Mouse (Mus musculus) midbrain, embryonic 14.5 days (tissue): Measurements from ENCODE around the gene Ppara. TPM values are rescaled to one million over a fixed set of nuclear protein-coding genes. Genes with fewer than 3 reads are reported as not detected.

Experiments used
- ATAC-seq: fragments of 200-750 bp; cut with Nextera tagmentation; 2 replicates; pipeline ENCODE4 v1.8.0; 2017; ENCODE audit warnings: moderate number of reproducible peaks, moderate library complexity; ENCODE audit not compliant: low FRiP score, low TSS enrichment
- DNase-seq: peaks from one replicate; pipeline ENCODE4 v3.0.0-alpha.2; 2015
- H3K27ac ChIP-seq: fragments of 300-500 bp; sonication (generic); replicated peaks from 2 replicates; pipeline ENCODE4 v1.5.1; 2014; ENCODE audit warnings: mild to moderate bottlenecking, low read depth, low read length, moderate library complexity
- H3K27me3 ChIP-seq: fragments of 300-500 bp; sonication (generic); 2 replicates; pipeline ENCODE4 v1.6.1; 2014; ENCODE audit warnings: low read length, control low read depth, mixed read lengths; ENCODE audit not compliant: control insufficient read depth, insufficient read depth
- H3K36me3 ChIP-seq: fragments of 300-500 bp; sonication (generic); 2 replicates; pipeline ENCODE4 v1.6.1; 2014; ENCODE audit warnings: low read length, control low read depth; ENCODE audit not compliant: control insufficient read depth, insufficient read depth
- H3K4me1 ChIP-seq: fragments of 300-500 bp; sonication (generic); 2 replicates; pipeline ENCODE4 v1.6.1; 2014; ENCODE audit warnings: mild to moderate bottlenecking, antibody characterized with exemption, low read length, control low read depth; ENCODE audit not compliant: control insufficient read depth, insufficient read depth
- H3K4me2 ChIP-seq: fragments of 300-500 bp; sonication (generic); 2 replicates; pipeline ENCODE4 v1.6.1; 2014; ENCODE audit warnings: mild to moderate bottlenecking, low read length, moderate library complexity
- H3K4me3 ChIP-seq: fragments of 300-500 bp; sonication (generic); replicated peaks from 2 replicates; pipeline ENCODE4 v1.5.1; 2014; ENCODE audit warnings: low read depth, low read length
- H3K9ac ChIP-seq: fragments of 300-500 bp; sonication (generic); replicated peaks from 2 replicates; pipeline ENCODE4 v1.6.1; 2014; ENCODE audit warnings: mild to moderate bottlenecking, low read length, moderate library complexity
- H3K9me3 ChIP-seq: fragments of 300-500 bp; sonication (generic); 2 replicates; pipeline ENCODE4 v1.6.1; 2016; ENCODE audit warnings: low read length, control low read depth, mixed read lengths; ENCODE audit not compliant: control insufficient read depth
- WGBS: fragments of 180-500 bp; shearing (Covaris S2); extraction: QIAGEN DNeasy Blood & Tissue Kit; methylation state at CpG from one replicate; pipeline ENCODE4 v1.1.7; 2014; 5-methylcytosine and 5-hydroxymethylcytosine counted together
- polyA plus RNA-seq: library from polyadenylated mRNA; unstranded; fragments of >200 nt; fragmentation: Nextera tagmentation; extraction: Ambion mirVana; gene quantifications from 2 replicates; pipeline ENCODE4 v1.2.1, GENCODE M21; 2014

The Ppara gene
- polyA plus RNA-seq, 1 experiment from 2014 or later: 0.89 TPM

GRCm38 (mm10) chr15:85736506-85736905, 1.7 kb downstream of the Ppara start:
- ATAC-seq (no peak), DNase-seq (no peak)
- Histone ChIP-seq H3K36me3 (no peaks in the 10 kb centered on the region), H3K9ac (no peak overlapping the region), H3K4me2 (no peak overlapping the region), H3K4me3 (no peak overlapping the region), H3K27ac (no peak overlapping the region), H3K27me3 (peaks cover 59% of the 10 kb centered on the region), H3K9me3 (no peaks in the 10 kb centered on the region), H3K4me1 (peaks cover 6% of the 10 kb centered on the region; the same call in 1 of the 2 replicates)
- WGBS: 50% methylated on average over 10 of the region's 10 CpGs

GRCm38 (mm10) chr15:85738416-85738815, 3.6 kb downstream of the Ppara start:
- Histone ChIP-seq H3K4me1 (peaks cover 6% of the 10 kb centered on the region; the same call in 1 of the 2 replicates), H3K36me3 (no peaks in the 10 kb centered on the region), H3K4me3 (no peak overlapping the region), H3K9me3 (no peaks in the 10 kb centered on the region), H3K27me3 (peaks cover 46% of the 10 kb centered on the region), H3K4me2 (no peak overlapping the region), H3K9ac (no peak overlapping the region), H3K27ac (no peak overlapping the region)
- ATAC-seq (no peak), DNase-seq (no peak)
- 76% methylated on average over 3 of the region's 3 CpGs for WGBS

- H3K4me3 ChIP-seq: no peak overlapping the region
- H3K27ac ChIP-seq: no peak overlapping the region
- no peaks in the 10 kb centered on the region for H3K9me3 ChIP-seq
- H3K4me1 ChIP-seq: peaks cover 6% of the 10 kb centered on the region; the same call in 1 of the 2 replicates
- H3K4me2 ChIP-seq: no peak overlapping the region
- no peak for DNase-seq
- H3K27me3 ChIP-seq: peaks cover 41% of the 10 kb centered on the region
- WGBS: 73% methylated on average over 5 of the region's 5 CpGs
- no peaks in the 10 kb centered on the region for H3K36me3 ChIP-seq
- ATAC-seq: no peak
- H3K9ac ChIP-seq: no peak overlapping the region
These were observed 4.2 kb downstream of the Ppara start for GRCm38 (mm10) chr15:85738939-85739338.

- Histone ChIP-seq H3K9ac (no peak overlapping the region), H3K4me2 (no peak overlapping the region), H3K36me3 (no peaks in the 10 kb centered on the region), H3K4me1 (no peaks in the 10 kb centered on the region), H3K9me3 (no peaks in the 10 kb centered on the region), H3K4me3 (no peak overlapping the region), H3K27ac (no peak overlapping the region), H3K27me3 (0 out of 2 replicates have a peak, but pooled peaks cover 6% of the 10 kb centered on the region)
- 89% methylated on average over 9 of the region's 9 CpGs for WGBS
- DNase-seq (no peak), ATAC-seq (no peak)
These were observed 7.8 kb downstream of the Ppara start for GRCm38 (mm10) chr15:85742608-85743007.

- no peak for DNase-seq
These were observed 9.2 kb downstream of the Ppara start for GRCm38 (mm10) chr15:85743946-85744345.

GRCm38 (mm10) chr15:85746178-85746577, 11.4 kb downstream of the Ppara start:
- Histone ChIP-seq H3K27ac (no peak overlapping the region), H3K9me3 (no peaks in the 10 kb centered on the region), H3K4me1 (no peaks in the 10 kb centered on the region), H3K4me3 (no peak overlapping the region), H3K36me3 (no peaks in the 10 kb centered on the region), H3K9ac (no peak overlapping the region), H3K4me2 (no peak overlapping the region), H3K27me3 (no peaks in the 10 kb centered on the region)
- 76% methylated on average over 8 of the region's 8 CpGs for WGBS
- ATAC-seq (no peak), DNase-seq (no peak)

More at GRCm38 (mm10) chr15:85743946-85744345, 9.2 kb downstream of the Ppara start:
- Histone ChIP-seq H3K4me1 (no peaks in the 10 kb centered on the region), H3K27me3 (0 out of 2 replicates have a peak, but pooled peaks cover 2% of the 10 kb centered on the region), H3K4me3 (no peak overlapping the region), H3K9ac (no peak overlapping the region), H3K9me3 (no peaks in the 10 kb centered on the region), H3K36me3 (no peaks in the 10 kb centered on the region), H3K4me2 (no peak overlapping the region), H3K27ac (no peak overlapping the region)
- WGBS: 85% methylated on average over 3 of the region's 3 CpGs
- ATAC-seq: no peak

GRCm38 (mm10) chr15:85746671-85747070, 11.9 kb downstream of the Ppara start:
- Histone ChIP-seq H3K27ac (no peak overlapping the region), H3K27me3 (no peaks in the 10 kb centered on the region), H3K9me3 (no peaks in the 10 kb centered on the region; the same call in 1 of the 2 replicates), H3K4me1 (no peaks in the 10 kb centered on the region), H3K9ac (no peak overlapping the region), H3K36me3 (no peaks in the 10 kb centered on the region), H3K4me3 (no peak overlapping the region), H3K4me2 (no peak overlapping the region)
- WGBS: 91% methylated on average over 13 of the region's 13 CpGs
- DNase-seq (no peak), ATAC-seq (no peak)

GRCm38 (mm10) chr15:85747951-85748350, 13.2 kb downstream of the Ppara start:
- peaks cover 5% of the 10 kb centered on the region; the same call in 1 of the 2 replicates for H3K9me3 ChIP-seq

GRCm38 (mm10) chr15:85748466-85748865, 13.7 kb downstream of the Ppara start:
- H3K4me1 ChIP-seq: no peaks in the 10 kb centered on the region
- H3K27ac ChIP-seq: no peak overlapping the region
- no peak overlapping the region for H3K4me2 ChIP-seq
- H3K9ac ChIP-seq: no peak overlapping the region
- no peak for DNase-seq
- 80% methylated on average over 3 of the region's 3 CpGs for WGBS
- H3K27me3 ChIP-seq: no peaks in the 10 kb centered on the region
- no peaks in the 10 kb centered on the region for H3K36me3 ChIP-seq
- H3K4me3 ChIP-seq: no peak overlapping the region
- peaks cover 5% of the 10 kb centered on the region; the same call in 1 of the 2 replicates for H3K9me3 ChIP-seq
- ATAC-seq: no peak

More at GRCm38 (mm10) chr15:85747951-85748350, 13.2 kb downstream of the Ppara start:
- H3K4me1 ChIP-seq: no peaks in the 10 kb centered on the region
- H3K9ac ChIP-seq: no peak overlapping the region
- 87% methylated on average over 5 of the region's 5 CpGs for WGBS
- H3K27me3 ChIP-seq: no peaks in the 10 kb centered on the region
- H3K4me3 ChIP-seq: no peak overlapping the region
- no peaks in the 10 kb centered on the region for H3K36me3 ChIP-seq
- no peak overlapping the region for H3K27ac ChIP-seq
- no peak for DNase-seq
- H3K4me2 ChIP-seq: no peak overlapping the region
- no peak for ATAC-seq
